Mouse (Mus musculus) forebrain, embryonic 11.5 days (tissue): ENCODE measurements around the gene Sept7. TPM values are rescaled to one million over a fixed set of nuclear protein-coding genes. Genes with fewer than 3 reads are reported as not detected.

Experiments used
- ATAC-seq: fragments of 200-750 bp; cut with Nextera tagmentation; replicated peaks from 2 replicates; pipeline ENCODE4 v1.8.0; 2017; ENCODE audit warnings: moderate TSS enrichment; ENCODE audit not compliant: low FRiP score
- DNase-seq: peaks from one replicate; pipeline ENCODE4 v3.0.0-alpha.2; 2017; ENCODE audit warnings: low spot score
- H3K27ac ChIP-seq: fragments of 300-500 bp; sonication (generic); 2 replicates; pipeline ENCODE4 v1.5.1; 2014; ENCODE audit warnings: low read depth, low read length
- H3K27me3 ChIP-seq: fragments of 300-500 bp; sonication (generic); 2 replicates; pipeline ENCODE4 v1.6.1; 2014; ENCODE audit warnings: mild to moderate bottlenecking, low read length, mixed read lengths; ENCODE audit not compliant: control insufficient read depth, insufficient read depth
- H3K36me3 ChIP-seq: fragments of 300-500 bp; sonication (generic); 2 replicates; pipeline ENCODE4 v1.6.1; 2014; ENCODE audit warnings: mild to moderate bottlenecking, low read length, moderate library complexity, mixed read lengths; ENCODE audit not compliant: control insufficient read depth, insufficient read depth
- H3K4me1 ChIP-seq: fragments of 300-500 bp; sonication (generic); replicated peaks from 2 replicates; pipeline ENCODE4 v1.6.1; 2014; ENCODE audit warnings: low read length, mixed read lengths; ENCODE audit not compliant: control insufficient read depth, insufficient read depth
- H3K4me2 ChIP-seq: fragments of 300-500 bp; sonication (generic); 2 replicates; pipeline ENCODE4 v1.6.1; 2014; ENCODE audit warnings: low read depth, mild to moderate bottlenecking, low read length, moderate library complexity, mixed read lengths; ENCODE audit not compliant: severe bottlenecking
- H3K4me3 ChIP-seq: fragments of 300-500 bp; sonication (generic); 2 replicates; pipeline ENCODE4 v1.5.1; 2014; ENCODE audit warnings: low read depth, low read length
- H3K9ac ChIP-seq: fragments of 300-500 bp; sonication (generic); 2 replicates; pipeline ENCODE4 v1.6.1; 2014; ENCODE audit warnings: low read length
- H3K9me3 ChIP-seq: fragments of 300-500 bp; sonication (generic); 2 replicates; pipeline ENCODE4 v1.6.1; 2016; ENCODE audit warnings: low read length, mixed read lengths; ENCODE audit not compliant: control insufficient read depth
- WGBS: fragments of 180-500 bp; shearing (Covaris S2); extraction: QIAGEN DNeasy Blood & Tissue Kit; methylation state at CpG from one replicate; pipeline ENCODE4 v1.1.7; 2014; 5-methylcytosine and 5-hydroxymethylcytosine counted together
- polyA plus RNA-seq: library from polyadenylated mRNA; unstranded; fragments of >200 nt; fragmentation: Nextera tagmentation; extraction: Ambion mirVana; gene quantifications from 2 replicates; pipeline ENCODE4 v1.2.1, GENCODE M21; 2014

The Sept7 gene
- polyA plus RNA-seq, 1 experiment from 2014 or later = 288 TPM

- H3K4me2 ChIP-seq = no peak overlapping the region
- H3K27me3 ChIP-seq = no peaks in the 10 kb centered on the region
- no peaks in the 10 kb centered on the region; the same call in 1 of the 2 replicates for H3K36me3 ChIP-seq
- no peak for ATAC-seq
- H3K4me3 ChIP-seq = no peak overlapping the region
- no peaks in the 10 kb centered on the region for H3K4me1 ChIP-seq
- no peak for DNase-seq
- no peak overlapping the region for H3K9ac ChIP-seq
- 95% methylated on average over 4 of the region's 4 CpGs for WGBS
- no peak overlapping the region for H3K27ac ChIP-seq
- H3K9me3 ChIP-seq = no peaks in the 10 kb centered on the region
These were observed 13.6 kb downstream of the Sept7 start for GRCm38 (mm10) chr9:25265795-25266194.

GRCm38 (mm10) chr9:25267133-25267532, 14.9 kb downstream of the Sept7 start:
- Histone ChIP-seq H3K27ac (no peak overlapping the region), H3K27me3 (no peaks in the 10 kb centered on the region), H3K4me3 (no peak overlapping the region), H3K4me2 (no peak overlapping the region), H3K4me1 (no peaks in the 10 kb centered on the region), H3K9me3 (no peaks in the 10 kb centered on the region), H3K36me3 (no peaks in the 10 kb centered on the region; the same call in 1 of the 2 replicates), H3K9ac (no peak overlapping the region)
- DNase-seq = no peak
- no peak for ATAC-seq
- WGBS = 99% methylated on average over 3 of the region's 3 CpGs

- Histone ChIP-seq H3K9me3 (no peaks in the 10 kb centered on the region), H3K4me1 (no peaks in the 10 kb centered on the region), H3K36me3 (no peaks in the 10 kb centered on the region; the same call in 1 of the 2 replicates), H3K27me3 (no peaks in the 10 kb centered on the region), H3K9ac (no peak overlapping the region), H3K4me2 (no peak overlapping the region), H3K27ac (no peak overlapping the region), H3K4me3 (no peak overlapping the region)
- WGBS = 86% methylated on average over 2 of the region's 2 CpGs
- no peak for ATAC-seq
- DNase-seq = no peak
These were observed 15.3 kb downstream of the Sept7 start for GRCm38 (mm10) chr9:25267574-25267973.

GRCm38 (mm10) chr9:25271902-25272301, 19.7 kb downstream of the Sept7 start:
- H3K4me2 ChIP-seq = no peak overlapping the region
- DNase-seq (no peak), ATAC-seq (no peak)
- no peaks in the 10 kb centered on the region for H3K4me1 ChIP-seq
- no peaks in the 10 kb centered on the region for H3K9me3 ChIP-seq
- H3K27me3 ChIP-seq = no peaks in the 10 kb centered on the region
- H3K36me3 ChIP-seq = no peaks in the 10 kb centered on the region
- H3K27ac ChIP-seq = no peak overlapping the region
- H3K9ac ChIP-seq = no peak overlapping the region
- no peak overlapping the region for H3K4me3 ChIP-seq
- 96% methylated on average over 2 of the region's 2 CpGs for WGBS

- Histone ChIP-seq H3K9ac (no peak overlapping the region), H3K27ac (no peak overlapping the region), H3K36me3 (no peaks in the 10 kb centered on the region; the same call in 1 of the 2 replicates), H3K4me3 (no peak overlapping the region), H3K4me1 (no peaks in the 10 kb centered on the region), H3K9me3 (no peaks in the 10 kb centered on the region), H3K4me2 (no peak overlapping the region), H3K27me3 (no peaks in the 10 kb centered on the region)
- WGBS = 88% methylated on average over 1 of the region's 1 CpGs
- no peak for DNase-seq
- no peak for ATAC-seq
These were observed 37.6 kb downstream of the Sept7 start for GRCm38 (mm10) chr9:25289796-25290195.

GRCm38 (mm10) chr9:25309505-25310182, 57.4 kb downstream of the Sept7 start:
- H3K4me2 ChIP-seq = no peak overlapping the region
- H3K36me3 ChIP-seq = no peaks in the 10 kb centered on the region; the same call in 1 of the 2 replicates
- WGBS = 89% methylated on average over 1 of the region's 1 CpGs
- ATAC-seq = peak; percentile 60; the same call in 1 of the 2 replicates
- no peak for DNase-seq
- no peak overlapping the region for H3K4me3 ChIP-seq
- no peak overlapping the region for H3K9ac ChIP-seq
- H3K4me1 ChIP-seq = no peaks in the 10 kb centered on the region
- no peaks in the 10 kb centered on the region for H3K9me3 ChIP-seq
- no peaks in the 10 kb centered on the region for H3K27me3 ChIP-seq
- H3K27ac ChIP-seq = no peak overlapping the region

- Histone ChIP-seq H3K4me1 (no peaks in the 10 kb centered on the region), H3K4me2 (no peak overlapping the region), H3K36me3 (no peaks in the 10 kb centered on the region), H3K9ac (no peak overlapping the region), H3K4me3 (no peak overlapping the region), H3K27me3 (no peaks in the 10 kb centered on the region), H3K9me3 (no peaks in the 10 kb centered on the region), H3K27ac (no peak overlapping the region)
- WGBS = 98% methylated on average over 4 of the region's 4 CpGs
- ATAC-seq = no peak
- no peak for DNase-seq
These were observed 62.1 kb downstream of the Sept7 start for GRCm38 (mm10) chr9:25314304-25314703.

GRCm38 (mm10) chr9:25317827-25318505, 65.7 kb downstream of the Sept7 start:
- Histone ChIP-seq H3K4me2 (no peak overlapping the region), H3K36me3 (no peaks in the 10 kb centered on the region), H3K9ac (no peak overlapping the region), H3K27ac (no peak overlapping the region), H3K9me3 (no peaks in the 10 kb centered on the region), H3K4me1 (no peaks in the 10 kb centered on the region), H3K4me3 (no peak overlapping the region), H3K27me3 (no peaks in the 10 kb centered on the region)
- WGBS = 72% methylated on average over 4 of the region's 4 CpGs
- ATAC-seq (peak; percentile 62), DNase-seq (peak; percentile 55)
